Mouse (Mus musculus): ENCODE measurements at regions not wholly inside any gene's neighbourhood (a gene's known extent, or its start where the extent isn't known, plus 50 kb on each side); places are given as distances from the start of the nearest gene placed in this dataset.

- no peak for TF ChIP-seq POLR2A (IDR thresholded peaks at IDR 0.05; ENCODE audit: extremely low read depth, insufficient read depth, low read length)
- no peak for TF ChIP-seq CTCF (IDR thresholded peaks at IDR 0.05; ENCODE audit: extremely low read depth, insufficient read depth, low read length)
Measured at GRCm38 (mm10) chr14:99504909-99505308, 206.4 kb downstream of the Klf5 start.
